Comparison of ENCODE assay signal across 22 mouse cellular contexts in the genomic region with DNA sequence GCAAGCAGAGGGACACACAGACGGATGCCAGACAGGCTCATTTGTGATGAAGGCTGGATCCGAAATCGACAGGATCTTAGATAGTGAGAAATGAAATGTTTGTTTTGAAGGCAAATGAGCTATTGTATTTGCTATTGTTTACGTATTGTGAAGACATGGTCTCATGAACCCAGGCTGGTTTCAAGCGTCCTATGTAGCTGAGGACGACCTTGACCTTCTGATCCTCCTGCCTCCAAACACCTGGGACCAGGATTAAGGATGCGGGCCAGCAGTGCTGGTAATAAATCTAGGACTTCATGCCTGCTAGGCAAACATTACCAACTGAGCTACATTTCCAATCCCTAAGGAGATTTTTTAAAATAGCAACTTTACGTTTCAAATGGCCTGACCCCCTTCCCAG. TPM values are rescaled to one million over a fixed set of nuclear protein-coding genes. Genes with fewer than 3 reads are reported as not detected.
DNase-seq lines count a peak whose midpoint lies in the region; TF ChIP-seq lines count a peak whose summit lies in the region.
"Had no signal": no experiment of that assay in that cellular context is flagged by ENCODE, and none has a peak within 500 bp of the region (broad histone marks: within the 10 kb centered on the region; RNA-seq: fewer than 3 reads in every experiment).

No protein-coding gene starts in this region.

- TF ChIP-seq EP300 in ES-Bruce4 (IDR thresholded peaks at IDR 0.05; ENCODE audit: insufficient read depth, low read depth, low read length): 0 out of 2 replicates have a peak, but pooled peaks have one; percentile 38

- H3K27ac ChIP-seq in ES-Bruce4 (ENCODE audit: insufficient read depth, low read length): peak overlapping the region; percentile 85
- peak overlapping the region; percentile 84; the same call in 1 of the 2 replicates for H3K27ac ChIP-seq in ES-E14 (ENCODE audit: insufficient read depth, low read depth, low read length, poor library complexity, severe bottlenecking)
- H3K27ac ChIP-seq: embryonic facial prominence, embryonic 12.5 days; embryonic facial prominence, embryonic 15.5 days; forebrain, embryonic 10.5 days; forebrain, embryonic 12.5 days had no signal

- in situ Hi-C loops in ES-E14 (cut with MboI; ENCODE audit: low sequenced_read_pairs in 2 of 2, unreplicated experiment in 2 of 2): no loop called here

- H3K36me3 ChIP-seq in E14TG2a.4 (ENCODE audit: insufficient read depth, low read length): peaks cover 73% of the 10 kb centered on the region
- peaks cover 11% of the 10 kb centered on the region for H3K36me3 ChIP-seq in ES-Bruce4 (ENCODE audit: control insufficient read depth, insufficient read depth, low read length, poor library complexity, severe bottlenecking)
- H3K36me3 ChIP-seq in ES-E14 (ENCODE audit: control insufficient read depth, insufficient read depth, low read length, poor library complexity, severe bottlenecking): peaks cover 13% of the 10 kb centered on the region; the same call in 1 of the 2 replicates

- no peak for DNase-seq in ES-E14 (ENCODE audit: low read depth, low spot score)
- peak; percentile 18 for DNase-seq in ZHBTc4 (ENCODE audit: low read depth, low spot score)
- no peak for DNase-seq in right cerebral cortex, postnatal 10 days (ENCODE audit: low spot score in 2 of 2)
- DNase-seq in thymus, postnatal 14 days: no peak
- DNase-seq in spleen, postnatal 4 days (ENCODE audit: low spot score in 2 of 2): no peak
- DNase-seq: adrenal gland, adult 2 months; adrenal gland, postnatal 10 days; adrenal gland, postnatal 25 days; cerebellum, adult 11 months; cerebellum, adult 18-20 months; cerebellum, adult 8-10 months; cerebellum, adult 9-11 months; cerebellum, postnatal 14 days; cerebellum, postnatal 36 days; embryo, embryonic 11 days had no signal

- H3K9ac ChIP-seq in ES-Bruce4 (ENCODE audit: low read depth, poor library complexity, severe bottlenecking) (no peak overlapping the region), ES-E14 (ENCODE audit: insufficient read depth, low read depth, low read length, poor library complexity, severe bottlenecking) (no peak overlapping the region)
- H3K9ac ChIP-seq: embryonic facial prominence, embryonic 12.5 days; embryonic facial prominence, embryonic 15.5 days; forebrain, embryonic 12.5 days had no signal

- peak overlapping the region; percentile 43 for H3K4me3 ChIP-seq in E14TG2a.4 (replicated peaks; ENCODE audit: low read length)
- H3K4me3 ChIP-seq in ES-Bruce4 (ENCODE audit: low read depth, low read length): no peak overlapping the region
- no peak overlapping the region for H3K4me3 ChIP-seq in ES-E14 (ENCODE audit: insufficient read depth in 1 of 2, low read depth in 1 of 2, low read length in 2 of 2, poor library complexity in 1 of 2, severe bottlenecking in 1 of 2)
- H3K4me3 ChIP-seq: embryonic facial prominence, embryonic 12.5 days; embryonic facial prominence, embryonic 15.5 days; erythroblast, embryonic 14.5 days; forebrain, embryonic 10.5 days; forebrain, embryonic 12.5 days had no signal

- no peaks in the 10 kb centered on the region for H3K27me3 ChIP-seq in E14TG2a.4 (ENCODE audit: insufficient read depth, low read length)
- no peaks in the 10 kb centered on the region for H3K27me3 ChIP-seq in ES-Bruce4 (ENCODE audit: control insufficient read depth, insufficient read depth, low read length, poor library complexity, severe bottlenecking)
- H3K27me3 ChIP-seq: embryonic facial prominence, embryonic 12.5 days; embryonic facial prominence, embryonic 15.5 days; forebrain, embryonic 12.5 days had no signal

- H3K9me3 ChIP-seq in E14TG2a.4 (ENCODE audit: low read length): no peaks in the 10 kb centered on the region
- no peaks in the 10 kb centered on the region for H3K9me3 ChIP-seq in ES-Bruce4 (replicated peaks; ENCODE audit: control insufficient read depth, insufficient read depth, low read length, poor library complexity, severe bottlenecking)
- H3K9me3 ChIP-seq in ES-E14 (ENCODE audit: control insufficient read depth, insufficient read depth, low read depth, low read length): no peaks in the 10 kb centered on the region
- H3K9me3 ChIP-seq: embryonic facial prominence, embryonic 12.5 days; embryonic facial prominence, embryonic 15.5 days; forebrain, embryonic 10.5 days; forebrain, embryonic 12.5 days had no signal

- TF ChIP-seq CTCF in E14TG2a.4 (conservative IDR thresholded peaks at IDR 0.05; ENCODE audit: low read length) (no peak), ES-Bruce4 (IDR thresholded peaks at IDR 0.05; ENCODE audit: low read depth, low read length) (no peak)

- no peak for TF ChIP-seq POLR2A in ES-Bruce4 (IDR thresholded peaks at IDR 0.05; ENCODE audit: insufficient read depth, low read length)

- H3K4me1 ChIP-seq in E14TG2a.4 (replicated peaks; ENCODE audit: low read depth, low read length) (peaks cover 80% of the 10 kb centered on the region), ES-Bruce4 (ENCODE audit: control insufficient read depth, insufficient read depth, low read length) (peaks cover 18% of the 10 kb centered on the region), ES-E14 (ENCODE audit: control insufficient read depth in 2 of 2, insufficient read depth in 2 of 2, low read length in 2 of 2, poor library complexity in 1 of 2) (peaks cover 15 to 44% of the 10 kb centered on the region in 2 experiments)
- H3K4me1 ChIP-seq: embryonic facial prominence, embryonic 12.5 days; embryonic facial prominence, embryonic 15.5 days; forebrain, embryonic 10.5 days; forebrain, embryonic 12.5 days had no signal

TF ChIP-seq in ES-E14, 5 proteins besides CTCF, POLR2A, EP300 and RAD21:
- TF ChIP-seq MAFK (IDR thresholded peaks at IDR 0.05; ENCODE audit: insufficient read depth, low read depth, low read length): no peak
- no peak for TF ChIP-seq ZNF384 (IDR thresholded peaks at IDR 0.05; ENCODE audit: low read depth, low read length)
- TF ChIP-seq HCFC1 (IDR thresholded peaks at IDR 0.05; ENCODE audit: borderline replicate concordance, insufficient read depth, low read length): no peak
- no peak for TF ChIP-seq CHD2 (IDR thresholded peaks at IDR 0.05; ENCODE audit: low read depth, low read length)
- TF ChIP-seq ZC3H11A (IDR thresholded peaks at IDR 0.05; ENCODE audit: borderline replicate concordance, low read depth, low read length): no peak

RNA-seq across cellular contexts. Expression of a gene that starts 18.4 kb away (rescaled TPM):
- 37.0 and 37.1 TPM in 2 replicates for polyA plus RNA-seq in ES-Bruce4 (2011; ENCODE audit: insufficient read depth, insufficient read length, low read depth, missing spikeins)
- 9.6 and 17.1 TPM in 2 replicates for total RNA-seq in ES-E14 (2012; rRNA removed)

RNA-seq across cellular contexts. Expression of a gene that starts 24.3 kb away (rescaled TPM):
- 3,123 and 3,163 TPM in 2 replicates for polyA plus RNA-seq in ES-Bruce4 (2011; ENCODE audit: insufficient read depth, insufficient read length, low read depth, missing spikeins)
- total RNA-seq in ES-E14 (2012; rRNA removed): 1,251 and 1,343 TPM in 2 replicates

RNA-seq across cellular contexts. Expression of a gene that starts 24.6 kb away (rescaled TPM):
- 162 and 167 TPM in 2 replicates for polyA plus RNA-seq in ES-Bruce4 (2011; ENCODE audit: insufficient read depth, insufficient read length, low read depth, missing spikeins)
- 99.2 and 151 TPM in 2 replicates for total RNA-seq in ES-E14 (2012; rRNA removed)

RNA-seq across cellular contexts. Expression of a gene that starts 37.5 kb away (rescaled TPM):
- polyA plus RNA-seq in ES-Bruce4 (2011; ENCODE audit: insufficient read depth, insufficient read length, low read depth, missing spikeins): 13.2 and 14.3 TPM in 2 replicates
- total RNA-seq in ES-E14 (2012; rRNA removed): 0.48 and 0.54 TPM in 2 replicates
- polyA plus RNA-seq: adrenal gland, adult 2 months; erythroblast, embryonic 14.5 days had no signal

RNA-seq across cellular contexts. Expression of a gene that starts 55.9 kb away (rescaled TPM):
- polyA plus RNA-seq in ES-Bruce4 (2011; ENCODE audit: insufficient read depth, insufficient read length, low read depth, missing spikeins): 80.1 and 85.7 TPM in 2 replicates
- 62.1 and 73.0 TPM in 2 replicates for total RNA-seq in ES-E14 (2012; rRNA removed)
